Mouse (Mus musculus): ENCODE measurements at regions not wholly inside any gene's neighbourhood (a gene's known extent, or its start where the extent isn't known, plus 50 kb on each side); places are given as distances from the start of the nearest gene placed in this dataset.

- DNase-seq, result no peak
These were observed 202.4 kb upstream of the Sall1 start for GRCm38 (mm10) chr8:89246342-89246741.

GRCm38 (mm10) chr8:89245131-89245751, 201.3 kb upstream of the Sall1 start:
- no peak for DNase-seq

DNA sequence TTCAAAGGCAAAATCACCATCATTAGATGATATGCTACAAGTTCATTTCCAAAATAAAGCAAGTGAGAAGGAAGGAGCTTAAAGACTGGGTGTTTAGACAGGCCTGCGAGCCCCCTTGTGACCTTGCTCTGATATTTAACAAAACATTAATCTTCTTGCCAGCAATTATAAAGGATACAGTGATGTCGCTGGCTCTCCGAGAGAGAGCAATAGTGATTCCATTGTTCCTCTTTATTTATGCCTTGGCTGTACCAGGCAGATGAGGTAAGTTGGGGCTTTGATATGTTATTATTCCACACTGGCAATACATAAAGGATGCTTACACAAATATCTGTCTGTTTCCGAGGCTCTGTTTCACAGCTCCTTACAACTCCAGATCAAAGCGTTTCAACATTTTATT, 197.7 kb upstream of the Sall1 start:
- no peak for DNase-seq

DNA sequence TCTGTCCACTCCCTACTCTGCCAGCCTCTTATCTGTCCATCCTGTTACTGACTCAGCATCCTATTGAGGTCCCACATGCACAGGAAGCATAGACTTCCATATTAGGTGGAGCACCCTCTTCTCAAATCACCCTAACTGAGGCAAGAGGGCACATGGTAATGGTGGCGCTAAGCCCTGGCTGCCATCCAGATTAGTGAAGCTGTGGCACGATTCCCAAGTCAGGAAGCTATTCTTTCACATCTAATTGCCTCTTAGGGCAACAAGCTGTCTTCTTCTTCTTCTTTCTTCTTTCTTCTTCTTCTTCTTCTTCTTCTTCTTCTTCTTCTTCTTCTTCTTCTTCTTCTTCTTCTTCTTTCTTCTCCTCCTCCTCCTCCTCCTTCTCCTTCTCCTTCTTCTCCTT, 195.7 kb upstream of the Sall1 start:
- peak; percentile 62 to 67 for DNase-seq

GRCm38 (mm10) chr8:89234041-89234440, 190.1 kb upstream of the Sall1 start:
- no peak for DNase-seq

DNA sequence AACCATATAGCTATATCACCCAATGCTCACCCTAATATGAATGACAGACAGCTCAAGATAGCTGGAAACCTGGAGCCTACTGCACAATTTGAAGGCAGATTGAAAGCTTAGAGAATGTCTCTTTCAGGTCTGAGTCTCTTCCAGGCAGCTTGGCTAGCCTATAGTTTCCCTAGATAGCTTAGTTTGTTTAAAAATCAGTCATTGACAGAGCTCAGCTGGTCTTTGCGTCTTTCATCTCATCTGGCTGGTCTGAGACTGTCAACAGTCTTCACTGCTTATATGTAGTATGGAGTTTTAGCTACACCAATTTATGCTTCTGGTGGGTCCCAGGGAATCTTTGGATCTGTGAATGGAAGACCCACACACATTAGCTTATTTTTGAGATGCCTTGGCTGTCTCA, 188.4 kb upstream of the Sall1 start:
- no peak for DNase-seq

DNA sequence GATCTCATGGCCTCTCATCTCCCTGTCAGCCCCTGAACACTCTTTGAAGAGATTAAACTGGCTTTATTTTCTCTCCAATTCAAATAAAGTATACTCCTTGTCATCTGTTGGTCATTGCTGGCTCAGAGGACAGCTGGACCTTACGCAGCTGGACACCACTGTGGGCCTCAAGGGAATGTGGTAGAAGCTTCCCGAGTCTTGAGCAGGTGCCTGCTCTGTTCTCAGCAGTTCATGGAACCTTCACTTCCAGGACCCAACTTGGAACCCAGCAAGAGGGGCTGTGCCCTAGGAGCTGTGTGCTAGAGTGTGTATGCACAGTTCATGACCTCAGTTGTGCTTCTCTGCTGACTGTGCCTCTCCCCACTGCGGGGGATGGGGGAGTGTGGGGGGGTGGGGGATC, 185.2 kb upstream of the Sall1 start:
- DNase-seq, result no peak

- peak; percentile 15 to 21 for DNase-seq
These were observed 176.9 kb upstream of the Sall1 start for GRCm38 (mm10) chr8:89220870-89221269.

- no peak for DNase-seq
These were observed 176.4 kb upstream of the Sall1 start for GRCm38 (mm10) chr8:89220381-89220780.

GRCm38 (mm10) chr8:89219156-89219555, 175.2 kb upstream of the Sall1 start:
- no peak for DNase-seq

DNA sequence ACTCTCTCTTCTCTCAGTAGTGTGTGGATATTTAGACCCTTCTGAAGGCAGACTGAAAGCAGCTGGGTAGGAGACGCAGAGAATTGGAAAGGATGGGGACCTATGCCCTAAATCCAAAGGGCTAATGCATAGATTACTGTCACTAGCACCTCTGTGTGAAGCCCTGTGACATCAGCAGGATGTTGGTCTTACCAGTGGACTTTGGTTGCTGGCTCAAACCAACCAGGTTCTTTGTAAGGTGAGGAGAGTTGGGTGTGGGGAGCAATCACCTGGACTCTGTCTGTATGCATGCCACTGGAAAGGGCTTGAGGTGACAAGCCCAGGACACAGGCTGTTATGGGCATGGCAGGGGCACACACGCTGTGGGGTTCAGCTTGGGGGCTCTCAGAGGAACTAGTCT, 173.7 kb upstream of the Sall1 start:
- DNase-seq, result no peak

- peak; percentile 58 to 61 for DNase-seq
These were observed 168.0 kb upstream of the Sall1 start for GRCm38 (mm10) chr8:89211931-89212330.

GRCm38 (mm10) chr8:89210684-89211083, 166.7 kb upstream of the Sall1 start:
- DNase-seq, result no peak

DNA sequence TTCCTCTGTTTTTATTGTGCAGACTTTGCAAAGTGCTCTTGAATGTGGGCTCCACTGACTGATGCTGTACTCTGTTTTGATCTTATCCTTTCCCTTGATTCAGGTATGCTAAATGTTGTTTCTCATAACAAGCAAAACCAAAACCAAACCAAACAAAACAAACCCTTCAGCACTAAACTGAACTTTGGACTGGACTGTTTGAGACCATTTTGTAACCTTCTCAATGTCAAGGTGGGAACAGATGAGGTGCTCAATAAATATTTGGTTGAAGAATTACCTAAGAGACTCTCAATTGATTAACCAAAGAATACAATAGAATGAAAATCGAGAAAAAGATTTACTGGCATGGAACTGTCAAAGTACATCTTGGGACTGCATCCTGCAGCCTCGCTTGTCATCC, 163.9 kb upstream of the Sall1 start:
- DNase-seq, result no peak

- peak in 1 of 2 experiments; percentile 29 for DNase-seq
These were observed 158.6 kb upstream of the Sall1 start for GRCm38 (mm10) chr8:89202484-89203096.

DNA sequence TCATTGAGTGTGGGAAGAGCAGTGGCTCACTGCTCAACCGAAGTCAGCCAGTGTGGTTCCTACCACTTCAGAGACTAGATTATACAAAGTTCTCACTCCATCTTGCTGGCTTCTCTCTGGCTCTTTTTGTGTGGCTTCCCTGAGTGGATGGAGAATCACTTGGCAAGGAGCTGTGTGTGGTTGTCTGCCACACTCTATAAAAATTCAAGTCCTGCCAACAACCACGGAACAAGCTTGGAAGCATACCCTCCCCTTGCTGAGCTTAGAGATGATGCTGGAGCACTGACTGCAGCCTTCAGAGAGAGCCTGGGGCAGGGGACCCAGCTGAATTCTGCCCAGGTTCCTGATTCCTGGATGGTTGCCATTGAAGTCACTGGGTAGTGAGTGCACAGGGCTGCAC, 156.3 kb upstream of the Sall1 start:
- DNase-seq, result peak; percentile 12 to 52

- no peak for DNase-seq
These were observed 141.4 kb upstream of the Sall1 start for GRCm38 (mm10) chr8:89185314-89185713.

DNA sequence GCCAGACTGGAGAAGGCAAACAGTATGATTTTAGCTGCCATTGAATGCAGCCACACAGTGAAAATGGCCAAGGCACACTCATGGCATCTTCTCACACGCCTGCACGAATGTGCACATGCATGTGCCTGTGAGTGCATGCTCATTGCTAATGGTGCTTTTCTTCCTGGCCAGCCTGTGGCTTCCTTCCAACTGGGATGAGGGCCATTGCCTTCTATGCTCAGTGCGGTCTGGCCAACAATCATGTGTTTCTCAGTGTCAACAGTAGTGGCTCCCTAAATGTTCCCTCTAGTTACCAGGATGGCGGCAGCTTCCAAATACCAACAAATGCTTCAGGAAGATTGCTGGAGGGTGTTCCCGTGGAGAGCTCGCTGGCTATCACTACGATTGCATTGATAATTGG, 131.7 kb upstream of the Sall1 start:
- peak; percentile 84 to 87 for DNase-seq

- DNase-seq, result no peak
These were observed 127.6 kb upstream of the Sall1 start for GRCm38 (mm10) chr8:89171561-89171960.

GRCm38 (mm10) chr8:89169484-89169883, 125.5 kb upstream of the Sall1 start:
- no peak for DNase-seq

DNA sequence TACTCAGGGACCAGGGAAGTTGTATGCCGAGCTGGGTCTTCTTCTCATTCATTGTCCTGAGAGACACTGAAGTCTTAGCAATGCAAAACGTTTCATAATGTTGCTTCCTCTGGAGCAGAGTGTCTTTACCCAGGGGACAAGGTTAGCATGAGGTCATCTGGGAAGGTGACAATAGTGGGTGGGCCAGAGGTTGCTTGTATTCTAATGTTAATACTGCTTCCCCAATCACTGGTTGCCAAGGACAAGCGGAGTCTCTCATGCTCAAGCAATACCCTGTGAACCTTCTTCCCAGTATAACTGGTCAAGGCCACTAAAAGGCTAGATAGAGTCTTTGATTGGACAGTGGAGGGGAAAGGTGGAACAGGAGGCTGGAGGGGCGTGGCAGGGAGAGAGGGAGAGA, 123.1 kb upstream of the Sall1 start:
- DNase-seq, result no peak

DNA sequence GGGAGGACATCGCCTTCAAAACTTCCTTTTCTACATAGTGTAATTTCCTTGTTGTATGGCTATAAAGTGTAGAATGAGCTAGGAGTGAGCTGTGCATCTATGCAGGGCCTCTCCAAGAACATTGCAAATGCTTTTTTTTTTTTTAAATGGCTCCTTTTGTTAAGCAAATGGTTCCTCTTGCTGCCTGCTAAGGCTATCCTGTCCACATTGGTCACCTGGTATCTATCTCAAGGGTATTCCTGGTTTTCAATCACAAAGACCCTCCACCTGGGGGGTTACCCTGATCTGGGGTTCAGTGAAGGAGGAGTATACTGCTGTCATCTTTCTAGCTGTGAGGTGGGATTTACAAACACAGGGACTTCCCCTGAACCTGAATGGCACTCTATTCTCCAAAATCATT, 112.9 kb upstream of the Sall1 start:
- DNase-seq, result no peak

DNA sequence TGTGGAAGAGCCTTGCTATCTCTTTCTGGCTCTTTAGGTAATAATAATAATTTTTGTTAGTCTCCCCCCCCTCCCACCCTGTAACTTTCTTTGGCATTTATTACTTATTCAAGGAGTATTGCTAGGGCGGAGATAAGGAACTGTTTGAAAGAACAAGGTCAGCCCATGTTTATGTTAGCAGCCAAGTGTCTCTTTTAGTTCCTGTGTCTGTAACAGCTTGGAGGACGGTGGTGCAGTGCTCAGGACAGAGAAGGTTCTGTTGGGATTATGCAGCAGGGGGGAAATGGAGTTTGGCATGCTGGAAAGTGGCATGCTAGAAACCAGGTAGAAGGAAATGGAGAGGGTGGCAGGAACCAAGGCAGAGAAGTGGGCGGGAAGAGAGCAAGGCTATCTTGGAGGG, 109.6 kb upstream of the Sall1 start:
- no peak for DNase-seq

DNA sequence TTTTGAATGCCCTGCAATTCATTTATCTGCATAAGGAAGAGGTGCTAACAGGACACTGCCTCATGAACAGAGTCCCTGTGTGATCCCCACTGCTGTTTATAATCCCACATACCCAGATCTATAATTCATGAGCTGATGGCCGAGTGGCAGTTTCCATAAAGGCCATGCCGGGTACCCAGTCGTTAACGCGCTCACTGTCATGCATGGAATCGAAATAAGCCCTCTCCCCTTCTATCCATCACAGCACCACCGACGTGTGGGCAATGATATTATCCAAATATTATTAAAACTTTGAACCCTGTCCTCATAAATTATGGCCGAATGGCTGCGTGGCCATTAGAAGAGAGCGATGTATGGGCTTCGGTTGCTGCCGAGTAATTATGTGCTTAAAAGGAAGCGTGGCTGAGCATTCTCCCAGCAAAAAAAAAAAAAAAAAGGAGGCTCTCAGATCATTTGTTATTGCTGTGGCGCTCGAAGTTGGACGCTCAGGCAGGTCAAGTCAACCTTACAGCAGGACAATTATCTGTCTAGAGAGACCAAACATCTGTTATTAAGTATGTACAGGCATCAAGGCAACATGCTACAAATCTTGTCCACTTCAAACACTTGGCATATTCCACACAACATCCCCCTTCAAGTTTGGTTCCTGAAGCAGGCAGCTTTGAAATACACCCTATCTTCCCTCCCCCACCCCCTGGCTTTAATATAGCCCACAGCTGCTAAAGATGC, 109.1 kb upstream of the Sall1 start:
- DNase-seq, result no peak
